Mouse (Mus musculus) liver, embryonic 11.5 days (tissue): ENCODE data around the gene Ifit1. TPM values are rescaled to one million over a fixed set of nuclear protein-coding genes. Genes with fewer than 3 reads are reported as not detected.

Source experiments
- ATAC-seq: fragments of 200-750 bp; cut with Nextera tagmentation; replicated peaks from 2 replicates; pipeline ENCODE4 v1.8.0; 2017; ENCODE audit warnings: moderate number of reproducible peaks, mild to moderate bottlenecking, moderate TSS enrichment, moderate library complexity; ENCODE audit not compliant: low FRiP score
- DNase-seq: peaks from one replicate; pipeline ENCODE4 v3.0.0-alpha.2; 2017; ENCODE audit warnings: low spot score
- H3K27ac ChIP-seq: fragments of 300-500 bp; sonication (generic); 2 replicates; pipeline ENCODE4 v1.5.1; 2014; ENCODE audit warnings: mild to moderate bottlenecking, low read depth, low read length, control low read depth
- H3K27me3 ChIP-seq: fragments of 300-500 bp; sonication (generic); replicated peaks from 2 replicates; pipeline ENCODE4 v1.6.1; 2014; ENCODE audit warnings: low read length, mixed read lengths; ENCODE audit not compliant: control insufficient read depth, insufficient read depth
- H3K36me3 ChIP-seq: fragments of 300-500 bp; sonication (generic); 2 replicates; pipeline ENCODE4 v1.6.1; 2014; ENCODE audit warnings: mild to moderate bottlenecking, low read length, moderate library complexity, mixed read lengths; ENCODE audit not compliant: control insufficient read depth, insufficient read depth
- H3K4me1 ChIP-seq: fragments of 300-500 bp; sonication (generic); replicated peaks from 2 replicates; pipeline ENCODE4 v1.6.1; 2014; ENCODE audit warnings: low read length, mixed read lengths; ENCODE audit not compliant: control insufficient read depth, insufficient read depth
- H3K4me2 ChIP-seq: fragments of 300-500 bp; sonication (generic); 2 replicates; pipeline ENCODE4 v1.6.1; 2014; ENCODE audit warnings: mild to moderate bottlenecking, control low read depth, moderate library complexity
- H3K4me3 ChIP-seq: fragments of 300-500 bp; sonication (generic); 2 replicates; pipeline ENCODE4 v1.5.1; 2014; ENCODE audit warnings: low read depth, low read length, control low read depth
- H3K9ac ChIP-seq: fragments of 300-500 bp; sonication (generic); 2 replicates; pipeline ENCODE4 v1.6.1; 2014; ENCODE audit warnings: low read depth, low read length, control low read depth
- H3K9me3 ChIP-seq: fragments of 300-500 bp; sonication (generic); 2 replicates; pipeline ENCODE4 v1.6.1; 2016; ENCODE audit warnings: low read length, inconsistent platforms, mixed read lengths; ENCODE audit not compliant: control insufficient read depth
- WGBS: fragments of 180-500 bp; shearing (Covaris S2); extraction: QIAGEN DNeasy Blood & Tissue Kit; methylation state at CpG from one replicate; pipeline ENCODE4 v1.1.7; 2014; 5-methylcytosine and 5-hydroxymethylcytosine counted together
- polyA plus RNA-seq: library from polyadenylated mRNA; unstranded; fragments of >200 nt; fragmentation: Nextera tagmentation; extraction: Ambion mirVana; gene quantifications from 2 replicates; pipeline ENCODE4 v1.2.1, GENCODE M21; 2014

Ifit1 gene
- polyA plus RNA-seq, 1 experiment from 2014 or later = 0.14 TPM

- DNase-seq = no peak
- no peak overlapping the region for H3K27ac ChIP-seq
- no peak overlapping the region for H3K9ac ChIP-seq
- no peak overlapping the region for H3K4me2 ChIP-seq
- no peaks in the 10 kb centered on the region for H3K27me3 ChIP-seq
- ATAC-seq = no peak
- no peak overlapping the region for H3K4me3 ChIP-seq
- no peaks in the 10 kb centered on the region for H3K9me3 ChIP-seq
- 77% methylated on average over 2 of the region's 2 CpGs for WGBS
- H3K4me1 ChIP-seq = no peaks in the 10 kb centered on the region
- H3K36me3 ChIP-seq = no peaks in the 10 kb centered on the region
These were observed 58.6 kb downstream of the Ifit1 start for GRCm38 (mm10) chr19:34699300-34699699.

Other genes with a start within 250 kb of the Ifit1 start
- 0.82 and 1.5 TPM in 2 replicates for gene Ch25h, start 165.7 kb upstream of the Ifit1 start, polyA plus RNA-seq
- 48.2 and 53.6 TPM in 2 replicates for gene Lipa, start 113.4 kb upstream of the Ifit1 start, polyA plus RNA-seq
- gene Ifit2, start 90.2 kb upstream of the Ifit1 start, polyA plus RNA-seq = 5.2 and 5.8 TPM in 2 replicates
- gene Ifit3, start 57.3 kb upstream of the Ifit1 start, polyA plus RNA-seq = 0.39 and 0.62 TPM in 2 replicates
- 0.07 and 0.13 TPM in 2 replicates for gene Ifit1bl1, start 38.9 kb upstream of the Ifit1 start, polyA plus RNA-seq
- not detected in 2 replicates for gene Ifit3b, start 32.9 kb upstream of the Ifit1 start, polyA plus RNA-seq
- not detected in 2 replicates for gene Ifit1bl2, start 128 bp upstream of the Ifit1 start, polyA plus RNA-seq
- gene Slc16a12, start 106.4 kb downstream of the Ifit1 start, polyA plus RNA-seq = 11.6 and 13.0 TPM in 2 replicates
- gene Pank1, start 238.6 kb downstream of the Ifit1 start, polyA plus RNA-seq = 7.8 and 8.7 TPM in 2 replicates